ENCODE assay signal across 8 mouse cellular contexts in genomic region chr9:106370620-106371383, GRCm38 (mm10). TPM values are rescaled to one million over a fixed set of nuclear protein-coding genes. Genes with fewer than 3 reads are reported as not detected.
DNase-seq lines count a peak whose midpoint lies in the region; ATAC-seq and TF ChIP-seq lines count a peak whose summit lies in the region.

No protein-coding gene starts in this region.

- H3K36me3 ChIP-seq in kidney, postnatal 0 days (ENCODE audit: insufficient read depth, low read length), result peaks cover 13% of the 10 kb centered on the region
- H3K36me3 ChIP-seq in embryonic facial prominence, embryonic 12.5 days, result peaks cover 49% of the 10 kb centered on the region
- peaks cover 43% of the 10 kb centered on the region for H3K36me3 ChIP-seq in hindbrain, embryonic 14.5 days (replicated peaks; ENCODE audit: control insufficient read depth, insufficient read depth)
- peaks cover 15% of the 10 kb centered on the region; the same call in 1 of the 2 replicates for H3K36me3 ChIP-seq in midbrain, embryonic 15.5 days (replicated peaks)

- WGBS in kidney, postnatal 0 days, result 73% methylated on average over 30 of the region's 30 CpGs
- 55% methylated on average over 30 of the region's 30 CpGs for WGBS in embryonic facial prominence, embryonic 12.5 days
- 85% methylated on average over 30 of the region's 30 CpGs for WGBS in hindbrain, embryonic 14.5 days
- 89% methylated on average over 30 of the region's 30 CpGs for WGBS in midbrain, embryonic 15.5 days

- no peak for TF ChIP-seq CTCF in kidney, postnatal 0 days (IDR thresholded peaks at IDR 0.05; ENCODE audit: low read depth)

- H3K4me2 ChIP-seq in kidney, postnatal 0 days (ENCODE audit: low read length), result peak overlapping the region; percentile 99
- H3K4me2 ChIP-seq in embryonic facial prominence, embryonic 12.5 days (replicated peaks), result peak overlapping the region; percentile 88
- H3K4me2 ChIP-seq in hindbrain, embryonic 14.5 days (replicated peaks), result peak overlapping the region; percentile 93
- H3K4me2 ChIP-seq in midbrain, embryonic 15.5 days, result peak overlapping the region; percentile 93

- peaks cover 33% of the 10 kb centered on the region for H3K4me1 ChIP-seq in kidney, postnatal 0 days (replicated peaks; ENCODE audit: insufficient read depth, low read length)
- H3K4me1 ChIP-seq in embryonic facial prominence, embryonic 12.5 days, result peaks cover 50% of the 10 kb centered on the region
- H3K4me1 ChIP-seq in hindbrain, embryonic 14.5 days (replicated peaks; ENCODE audit: control insufficient read depth, insufficient read depth, low read length), result peaks cover 30% of the 10 kb centered on the region
- peaks cover 39% of the 10 kb centered on the region for H3K4me1 ChIP-seq in midbrain, embryonic 15.5 days

- H3K9me3 ChIP-seq in kidney, postnatal 0 days (replicated peaks; ENCODE audit: low read length), result no peaks in the 10 kb centered on the region
- no peaks in the 10 kb centered on the region for H3K9me3 ChIP-seq in embryonic facial prominence, embryonic 12.5 days
- no peaks in the 10 kb centered on the region for H3K9me3 ChIP-seq in hindbrain, embryonic 14.5 days (ENCODE audit: control insufficient read depth, low read length)
- no peaks in the 10 kb centered on the region for H3K9me3 ChIP-seq in midbrain, embryonic 15.5 days

- H3K9ac ChIP-seq in kidney, postnatal 0 days (ENCODE audit: low read depth, low read length), result peak overlapping the region; percentile 90; the same call in 1 of the 2 replicates
- peak overlapping the region; percentile 98 for H3K9ac ChIP-seq in embryonic facial prominence, embryonic 12.5 days
- peak overlapping the region; percentile 33; the same call in 1 of the 2 replicates for H3K9ac ChIP-seq in hindbrain, embryonic 14.5 days
- peak overlapping the region; percentile 79 for H3K9ac ChIP-seq in midbrain, embryonic 15.5 days

- H3K27me3 ChIP-seq in kidney, postnatal 0 days (ENCODE audit: insufficient read depth, low read length), result no peaks in the 10 kb centered on the region
- no peaks in the 10 kb centered on the region for H3K27me3 ChIP-seq in embryonic facial prominence, embryonic 12.5 days
- H3K27me3 ChIP-seq in hindbrain, embryonic 14.5 days (ENCODE audit: control insufficient read depth, insufficient read depth, low read length), result no peaks in the 10 kb centered on the region
- 0 out of 2 replicates have a peak, but pooled peaks cover 4% of the 10 kb centered on the region for H3K27me3 ChIP-seq in midbrain, embryonic 15.5 days (replicated peaks)

- DNase-seq in kidney, postnatal 0 days (ENCODE audit: low spot score), result no peak
- DNase-seq in kidney, postnatal 4 days, result no peak
- no peak for DNase-seq in hindbrain, embryonic 14.5 days (ENCODE audit: low spot score)
- DNase-seq in frontal cortex, postnatal 10 days (ENCODE audit: low spot score in 2 of 2), result no peak
- DNase-seq in left cerebral cortex, adult 8-10 months (ENCODE audit: low spot score in 2 of 2), result no peak

- H3K4me3 ChIP-seq in kidney, postnatal 0 days (replicated peaks; ENCODE audit: low read depth, low read length), result peak overlapping the region; percentile 79; the same call in 1 of the 2 replicates
- H3K4me3 ChIP-seq in embryonic facial prominence, embryonic 12.5 days, result peak overlapping the region; percentile 95
- peak overlapping the region; percentile 89 for H3K4me3 ChIP-seq in hindbrain, embryonic 14.5 days (replicated peaks; ENCODE audit: low read length)
- peak overlapping the region; percentile 92 for H3K4me3 ChIP-seq in midbrain, embryonic 15.5 days

- no peak for ATAC-seq in kidney, postnatal 0 days (replicated peaks; ENCODE audit: low FRiP score, low read depth)
- no peak for ATAC-seq in embryonic facial prominence, embryonic 12.5 days (ENCODE audit: insufficient number of reproducible peaks, insufficient read depth, low FRiP score, low TSS enrichment)
- no peak for ATAC-seq in hindbrain, embryonic 14.5 days (ENCODE audit: low FRiP score)
- ATAC-seq in midbrain, embryonic 15.5 days (replicated peaks), result no peak
- no peak for ATAC-seq in monocyte, adult 5-6 weeks (replicated peaks; ENCODE audit: insufficient number of reproducible peaks, low FRiP score, low TSS enrichment, poor library complexity, severe bottlenecking)

- peak overlapping the region; percentile 83; the same call in 1 of the 2 replicates for H3K27ac ChIP-seq in kidney, postnatal 0 days
- peak overlapping the region; percentile 99 for H3K27ac ChIP-seq in embryonic facial prominence, embryonic 12.5 days
- H3K27ac ChIP-seq in hindbrain, embryonic 14.5 days, result no peak overlapping the region
- no peak overlapping the region for H3K27ac ChIP-seq in midbrain, embryonic 15.5 days

RNA-seq across cellular contexts. Expression of gene Dusp7, which starts 2.4 kb away (rescaled TPM):
- 15.1 and 15.8 TPM in 2 replicates for polyA plus RNA-seq in kidney, postnatal 0 days (2015; fragmentation: Nextera tagmentation; extraction: Ambion mirVana)
- polyA plus RNA-seq in embryonic facial prominence, embryonic 12.5 days (2016; fragmentation: Nextera tagmentation; extraction: Ambion mirVana), result 51.1 and 59.2 TPM in 2 replicates
- 17.9 and 19.3 TPM in 2 replicates for polyA plus RNA-seq in hindbrain, embryonic 14.5 days (2014; fragmentation: Nextera tagmentation; extraction: Ambion mirVana)
- 15.7 and 16.1 TPM in 2 replicates for polyA plus RNA-seq in midbrain, embryonic 15.5 days (2015; fragmentation: Nextera tagmentation; extraction: Ambion mirVana)
- 8.7 to 21.2 TPM (median 12.2 TPM) in 3 replicates for total RNA-seq in monocyte, adult 5-6 weeks (2017)
- total RNA-seq in left cerebral cortex, adult 8-10 months (2022), result 100 to 1,000 TPM in 1 of 4 experiments, 10 to 100 TPM in 3; 89.5 to 103 (median 93.0) TPM

RNA-seq across cellular contexts. Expression of gene Rpl29, which starts 58.5 kb away (rescaled TPM):
- 1,104 and 1,207 TPM in 2 replicates for polyA plus RNA-seq in kidney, postnatal 0 days (2015; fragmentation: Nextera tagmentation; extraction: Ambion mirVana)
- 878 and 882 TPM in 2 replicates for polyA plus RNA-seq in embryonic facial prominence, embryonic 12.5 days (2016; fragmentation: Nextera tagmentation; extraction: Ambion mirVana)
- 650 and 781 TPM in 2 replicates for polyA plus RNA-seq in hindbrain, embryonic 14.5 days (2014; fragmentation: Nextera tagmentation; extraction: Ambion mirVana)
- polyA plus RNA-seq in midbrain, embryonic 15.5 days (2015; fragmentation: Nextera tagmentation; extraction: Ambion mirVana), result 553 and 554 TPM in 2 replicates
- total RNA-seq in monocyte, adult 5-6 weeks (2017), result 521 to 617 TPM (median 563 TPM) in 3 replicates
- 100 to 1,000 TPM; 266 to 312 (median 299) TPM for total RNA-seq in left cerebral cortex, adult 8-10 months (2022)

Comparison
In these comparisons a context has a peak if more than half of its experiments do, and no peak if none do; other contexts are left out.
1. H3K27ac ChIP-seq: peak in kidney, postnatal 0 days (single experiment) and embryonic facial prominence, embryonic 12.5 days (single experiment); none in hindbrain, embryonic 14.5 days (single experiment) and midbrain, embryonic 15.5 days (single experiment).
2. H3K9ac ChIP-seq: peak in every context shown above with its lines; median percentile 98 in embryonic facial prominence, embryonic 12.5 days; 90 in kidney, postnatal 0 days; 79 in midbrain, embryonic 15.5 days; 33 in hindbrain, embryonic 14.5 days.
3. Peak in every context shown above with its lines, with median percentiles within 50 percentile points of each other: H3K4me2 ChIP-seq and H3K4me3 ChIP-seq.